Mouse (Mus musculus) B cell, adult 2 months (primary cell): ENCODE results near the gene Bhmt.

Source experiments
- DNase-seq, 2 experiments: peaks; one replicate each; pipeline ENCODE4 v3.0.0; 2022

The Bhmt gene

GRCm38 (mm10) chr13:93637282-93638245, at the start of gene Bhmt:
Gene Bhmt (minus strand): TSS chr13:93637961.
- no peak for DNase-seq

- no peak for DNase-seq
These were observed 49.6 kb upstream of the Bhmt start for GRCm38 (mm10) chr13:93687321-93687720.

- DNase-seq: no peak
These were observed 47.5 kb upstream of the Bhmt start for GRCm38 (mm10) chr13:93685226-93685625.

GRCm38 (mm10) chr13:93683336-93683735, 45.6 kb upstream of the Bhmt start:
- no peak for DNase-seq

- DNase-seq: no peak
These were observed 39.1 kb upstream of the Bhmt start for GRCm38 (mm10) chr13:93676864-93677263.

GRCm38 (mm10) chr13:93674131-93674561, 36.4 kb upstream of the Bhmt start, which contains the start of the genes Bhmt2 and Dmgdh:
Gene Bhmt2 (minus strand): TSS chr13:93674302.
Gene Dmgdh (plus strand): TSS chr13:93674433.
- no peak for DNase-seq

GRCm38 (mm10) chr13:93673296-93673695, 35.5 kb upstream of the Bhmt start:
- no peak for DNase-seq

GRCm38 (mm10) chr13:93672371-93672770, 34.6 kb upstream of the Bhmt start:
- DNase-seq: no peak

- DNase-seq: no peak
These were observed 29.8 kb upstream of the Bhmt start for GRCm38 (mm10) chr13:93667586-93667985.

- DNase-seq: no peak
These were observed 20.2 kb upstream of the Bhmt start for GRCm38 (mm10) chr13:93657941-93658340.

GRCm38 (mm10) chr13:93653382-93653781, 15.6 kb upstream of the Bhmt start:
- no peak for DNase-seq

- DNase-seq: no peak
These were observed 10.8 kb upstream of the Bhmt start for GRCm38 (mm10) chr13:93648387-93649130.

- no peak for DNase-seq
These were observed 1.9 kb upstream of the Bhmt start for GRCm38 (mm10) chr13:93639636-93640035.

GRCm38 (mm10) chr13:93636561-93636960, 1.2 kb downstream of the Bhmt start:
- DNase-seq: no peak

GRCm38 (mm10) chr13:93632927-93633326, 4.8 kb downstream of the Bhmt start:
- no peak for DNase-seq

- no peak for DNase-seq
These were observed 6.6 kb downstream of the Bhmt start for GRCm38 (mm10) chr13:93630941-93631705.

- DNase-seq: no peak
These were observed 8.9 kb downstream of the Bhmt start for GRCm38 (mm10) chr13:93628861-93629260.

- DNase-seq: no peak
These were observed 23.3 kb downstream of the Bhmt start for GRCm38 (mm10) chr13:93614361-93614948.

- no peak for DNase-seq
These were observed 24.0 kb downstream of the Bhmt start for GRCm38 (mm10) chr13:93613771-93614170.

- DNase-seq: peak; percentile 56 to 60
These were observed 24.8 kb downstream of the Bhmt start for GRCm38 (mm10) chr13:93612660-93613607.

- no peak for DNase-seq
These were observed 29.3 kb downstream of the Bhmt start for GRCm38 (mm10) chr13:93608476-93608875.
